Mouse (Mus musculus) heart, embryonic 14.5 days (tissue): ENCODE data around the gene Socs7. TPM values are rescaled to one million over a fixed set of nuclear protein-coding genes. Genes with fewer than 3 reads are reported as not detected.
A peak's percentile ranks its signal among the peaks of the same experiment; 100 is the strongest.

ENCODE experiments used
- ATAC-seq: fragments of 200-750 bp; cut with Nextera tagmentation; 2 replicates; pipeline ENCODE4 v1.8.0; 2017; ENCODE audit warnings: low read depth, moderate TSS enrichment; ENCODE audit not compliant: insufficient number of reproducible peaks, insufficient read depth, low FRiP score
- H3K27ac ChIP-seq, 2 experiments: fragments of 200-500 bp in 1 of 2; fragments of 300-500 bp in 1 of 2; sonication (generic) in 1 of 2; replicated peaks in 1 of 2; 2 replicates each; pipeline ENCODE4 v1.5.1; 2012 to 2014; ENCODE audit warnings: low read depth in 2 of 2, low read length in 2 of 2, control low read depth in 1 of 2, mild to moderate bottlenecking in 1 of 2, mixed read lengths in 1 of 2; ENCODE audit not compliant: control insufficient read depth in 1 of 2, insufficient read depth in 1 of 2
- H3K27me3 ChIP-seq: fragments of 300-500 bp; sonication (generic); 2 replicates; pipeline ENCODE4 v1.6.1; 2014; ENCODE audit warnings: mild to moderate bottlenecking, low read length, control low read depth; ENCODE audit not compliant: control insufficient read depth, insufficient read depth
- H3K36me3 ChIP-seq: fragments of 300-500 bp; sonication (generic); 2 replicates; pipeline ENCODE4 v1.6.1; 2014; ENCODE audit warnings: mild to moderate bottlenecking, control low read depth, low read length, mixed read lengths; ENCODE audit not compliant: control insufficient read depth, insufficient read depth
- H3K4me1 ChIP-seq, 2 experiments: fragments of 200-500 bp in 1 of 2; fragments of 300-500 bp in 1 of 2; sonication (generic) in 1 of 2; 2 replicates each; pipeline ENCODE4 v1.6.1; 2012 to 2014; ENCODE audit warnings: low read length in 2 of 2, control low read depth in 1 of 2, mixed read lengths in 1 of 2; ENCODE audit not compliant: control insufficient read depth in 2 of 2, insufficient read depth in 2 of 2
- H3K4me2 ChIP-seq: fragments of 300-500 bp; sonication (generic); 2 replicates; pipeline ENCODE4 v1.6.1; 2014; ENCODE audit warnings: mild to moderate bottlenecking, low read length
- H3K4me3 ChIP-seq, 2 experiments: fragments of 200-500 bp in 1 of 2; fragments of 300-500 bp in 1 of 2; sonication (generic) in 1 of 2; 2 replicates each; pipeline ENCODE4 v1.5.1; 2012 to 2014; ENCODE audit warnings: low read length in 2 of 2, mild to moderate bottlenecking in 2 of 2, control low read depth in 1 of 2, low read depth in 1 of 2, moderate library complexity in 1 of 2; ENCODE audit not compliant: control insufficient read depth in 1 of 2, insufficient read depth in 1 of 2
- H3K9ac ChIP-seq: fragments of 300-500 bp; sonication (generic); 2 replicates; pipeline ENCODE4 v1.6.1; 2014; ENCODE audit warnings: mild to moderate bottlenecking, low read length
- H3K9me3 ChIP-seq: fragments of 300-500 bp; sonication (generic); 2 replicates; pipeline ENCODE4 v1.6.1; 2016; ENCODE audit warnings: low read length, control low read depth; ENCODE audit not compliant: control insufficient read depth
- WGBS: fragments of 180-500 bp; shearing (Covaris S2); extraction: QIAGEN DNeasy Blood & Tissue Kit; methylation state at CpG from one replicate; pipeline ENCODE4 v1.1.7; 2014; 5-methylcytosine and 5-hydroxymethylcytosine counted together
- polyA plus RNA-seq: library from polyadenylated mRNA; unstranded; fragments of >200 nt; fragmentation: Nextera tagmentation; extraction: Ambion mirVana; gene quantifications from 2 replicates; pipeline ENCODE4 v1.2.1, GENCODE M21; 2014

Socs7 gene
- polyA plus RNA-seq, 1 experiment from 2014 or later: 3.6 TPM

GRCm38 (mm10) chr11:97410958-97411357, 48.6 kb downstream of the Socs7 start:
- no peak for ATAC-seq
- Histone ChIP-seq H3K9ac (no peak overlapping the region), H3K36me3 (no peaks in the 10 kb centered on the region), H3K4me2 (no peak overlapping the region), H3K27ac (0 out of 4 replicates have a peak overlapping the region, but pooled peaks of 1 of the 2 experiments have one; percentile 71), H3K9me3 (no peaks in the 10 kb centered on the region), H3K4me1 (peaks cover 27 to 33% of the 10 kb centered on the region in 2 experiments), H3K27me3 (no peaks in the 10 kb centered on the region), H3K4me3 (no peak overlapping the region)
- WGBS: 72% methylated on average over 4 of the region's 4 CpGs

DNA sequence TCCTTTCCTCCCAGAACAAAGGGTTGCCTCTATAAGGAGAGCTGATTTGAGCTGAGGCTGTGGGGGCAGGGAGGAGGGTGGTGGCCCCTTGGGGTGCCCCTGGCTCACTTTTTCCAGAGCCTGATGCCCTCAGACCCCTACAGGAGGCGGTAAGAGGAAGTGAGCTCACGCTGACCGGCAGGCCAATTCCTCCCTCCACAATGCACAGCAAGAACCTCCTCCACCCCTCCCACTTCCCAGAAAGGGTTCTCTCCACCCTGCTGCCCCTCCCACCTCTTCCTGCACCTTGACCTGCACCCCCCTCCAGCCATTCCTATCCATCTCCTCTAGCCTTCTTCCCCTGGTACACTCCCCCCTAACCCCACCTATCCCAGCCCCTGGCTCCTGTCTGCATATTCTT, 49.8 kb downstream of the Socs7 start:
- Histone ChIP-seq H3K9me3 (no peaks in the 10 kb centered on the region), H3K27me3 (no peaks in the 10 kb centered on the region), H3K27ac (peak overlapping the region; percentile 63 to 71), H3K9ac (no peak overlapping the region), H3K4me2 (no peak overlapping the region), H3K4me3 (no peak overlapping the region), H3K36me3 (no peaks in the 10 kb centered on the region), H3K4me1 (peaks cover 22 to 30% of the 10 kb centered on the region in 2 experiments)
- peak; percentile 38; the same call in 1 of the 2 replicates for ATAC-seq
- WGBS: 25% methylated on average over 3 of the region's 3 CpGs

DNA sequence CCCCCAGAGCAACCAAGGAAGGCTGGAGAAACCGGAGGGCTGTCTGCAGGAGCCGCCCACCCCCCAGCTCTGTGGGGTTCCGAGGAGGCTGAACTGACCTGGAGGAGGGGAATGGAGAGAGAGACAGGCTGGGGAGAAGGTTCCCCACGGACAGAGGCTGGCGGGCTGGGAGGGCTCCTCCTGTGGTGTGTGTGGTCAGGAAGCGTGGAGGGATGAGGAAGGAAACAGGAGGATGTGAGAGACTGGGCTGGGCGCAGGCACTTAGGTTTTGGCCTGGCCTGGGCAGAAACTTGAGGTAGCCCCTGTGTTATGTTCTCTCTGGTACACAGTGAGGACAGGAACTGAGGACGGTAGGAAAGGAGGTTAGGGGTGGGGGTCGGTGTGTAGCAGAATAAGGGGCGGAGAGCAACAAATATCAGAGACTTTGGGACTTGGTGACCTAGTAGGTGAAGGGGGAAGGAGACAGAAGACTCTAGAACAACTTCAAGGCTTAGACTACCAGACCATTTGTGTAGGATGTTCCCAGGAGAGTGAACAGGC, 50.5 kb downstream of the Socs7 start:
- Histone ChIP-seq H3K9me3 (no peaks in the 10 kb centered on the region), H3K36me3 (0 out of 2 replicates have a peak, but pooled peaks cover under 1% of the 10 kb centered on the region), H3K4me2 (peak overlapping the region; percentile 21; the same call in 1 of the 2 replicates), H3K27ac (peak overlapping the region; percentile 63 to 71), H3K4me1 (peaks cover 16 to 22% of the 10 kb centered on the region in 2 experiments), H3K9ac (peak overlapping the region; percentile 30; the same call in 1 of the 2 replicates), H3K27me3 (no peaks in the 10 kb centered on the region), H3K4me3 (no peak overlapping the region)
- 51% methylated on average over 10 of the region's 10 CpGs for WGBS
- no peak for ATAC-seq

- WGBS: 1% methylated on average over 29 of the region's 29 CpGs
- Histone ChIP-seq H3K4me2 (peak within 1 kb of the TSS; percentile 81), H3K9me3 (no peaks in the 10 kb centered on the region), H3K27me3 (no peaks in the 10 kb centered on the region), H3K4me1 (peaks cover 26 to 33% of the 10 kb centered on the region in 2 experiments), H3K27ac (peak within 1 kb of the TSS; percentile 69 to 88), H3K4me3 (peak within 1 kb of the TSS; percentile 82 to 98), H3K9ac (peak within 1 kb of the TSS; percentile 96), H3K36me3 (0 out of 2 replicates have a peak, but pooled peaks cover 3% of the 10 kb centered on the region)
- ATAC-seq: peak; percentile 81
Observed at GRCm38 (mm10) chr11:97415330-97415711, 53.0 kb downstream of the Socs7 start, which contains the start of gene Arhgap23. Gene Arhgap23 (plus strand): TSS chr11:97415533.

GRCm38 (mm10) chr11:97415712-97416636, 53.6 kb downstream of the Socs7 start:
- peak overlapping the region; percentile 96 for H3K9ac ChIP-seq
- H3K27ac ChIP-seq: peak overlapping the region; percentile 69 to 88
- no peaks in the 10 kb centered on the region for H3K9me3 ChIP-seq
- ATAC-seq: peak; percentile 29
- peak overlapping the region; percentile 81 for H3K4me2 ChIP-seq
- peaks cover 26 to 33% of the 10 kb centered on the region in 2 experiments for H3K4me1 ChIP-seq
- no peaks in the 10 kb centered on the region for H3K27me3 ChIP-seq
- 2% methylated on average over 45 of the region's 49 CpGs for WGBS
- H3K4me3 ChIP-seq: peak overlapping the region; percentile 82 to 98
- 0 out of 2 replicates have a peak, but pooled peaks cover 3% of the 10 kb centered on the region for H3K36me3 ChIP-seq

DNA sequence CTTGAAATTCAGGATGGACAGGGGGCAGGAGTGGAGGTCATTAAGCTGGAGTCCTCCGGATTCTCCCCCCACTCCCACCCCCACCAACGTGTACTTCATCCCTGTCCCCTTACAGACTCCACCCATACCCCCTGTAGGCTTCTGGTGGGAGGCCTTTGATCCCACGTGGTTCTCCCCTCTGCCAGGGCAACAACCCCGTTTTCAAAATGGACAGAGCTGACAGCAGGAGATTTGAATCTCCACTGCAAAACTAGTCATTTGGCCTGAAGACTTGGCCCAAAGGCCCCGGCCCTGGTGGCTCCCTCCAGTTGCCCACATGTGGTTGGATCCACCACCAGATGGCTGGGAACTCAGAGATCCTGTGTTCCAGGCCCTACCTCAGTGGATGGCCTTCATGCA, 54.3 kb downstream of the Socs7 start:
- no peaks in the 10 kb centered on the region for H3K27me3 ChIP-seq
- H3K4me3 ChIP-seq: peak overlapping the region; percentile 82 to 98; a peak in 3 of 4 replicates
- 0 out of 2 replicates have a peak, but pooled peaks cover 3% of the 10 kb centered on the region for H3K36me3 ChIP-seq
- H3K9me3 ChIP-seq: no peaks in the 10 kb centered on the region
- peak overlapping the region in 1 of 2 experiments; percentile 88; a peak in 1 of 4 replicates for H3K27ac ChIP-seq
- H3K9ac ChIP-seq: peak overlapping the region; percentile 96
- H3K4me2 ChIP-seq: peak overlapping the region; percentile 81
- ATAC-seq: no peak
- peaks cover 26 to 33% of the 10 kb centered on the region in 2 experiments for H3K4me1 ChIP-seq
- WGBS: 14% methylated on average over 5 of the region's 5 CpGs

DNA sequence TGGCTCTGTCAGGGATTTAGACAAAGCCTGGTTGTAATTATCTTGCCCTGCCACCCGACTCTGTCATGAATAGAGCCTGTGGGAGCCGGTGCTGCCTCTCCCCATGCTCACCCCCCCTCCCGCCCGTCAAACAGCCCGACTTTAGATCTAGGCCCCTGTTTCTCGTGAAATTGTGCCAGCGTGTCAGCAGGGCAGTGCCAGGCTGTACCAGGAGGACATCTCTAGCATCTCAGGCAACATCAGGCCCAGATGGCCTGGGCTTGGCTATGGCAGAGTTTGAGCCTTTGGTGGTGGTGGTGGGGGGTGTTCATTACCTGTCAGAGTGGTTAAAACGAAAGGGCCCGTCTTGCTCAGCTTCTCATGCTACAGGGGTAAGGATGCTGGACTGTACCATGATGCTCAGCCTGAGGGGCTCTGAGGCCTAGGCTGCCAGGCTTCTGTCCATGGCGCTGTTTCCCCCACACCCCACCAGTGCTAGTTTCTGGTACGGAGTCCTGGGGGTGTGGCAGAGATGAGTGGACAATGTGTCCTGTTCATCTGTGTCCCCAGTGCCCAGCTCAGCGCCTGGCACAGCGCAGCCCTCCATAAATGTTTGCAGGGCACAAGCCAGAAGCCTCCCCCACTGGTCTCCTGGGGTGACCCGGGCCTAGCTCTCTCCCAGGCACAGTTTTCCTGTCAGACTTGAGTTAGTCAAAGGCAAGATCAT, 56.6 kb downstream of the Socs7 start:
- no peaks in the 10 kb centered on the region for H3K9me3 ChIP-seq
- no peaks in the 10 kb centered on the region for H3K27me3 ChIP-seq
- H3K4me3 ChIP-seq: no peak overlapping the region
- H3K27ac ChIP-seq: no peak overlapping the region; a peak in 1 of 4 replicates
- H3K36me3 ChIP-seq: 0 out of 2 replicates have a peak, but pooled peaks cover 6% of the 10 kb centered on the region
- peak overlapping the region; percentile 8; the same call in 1 of the 2 replicates for H3K9ac ChIP-seq
- ATAC-seq: no peak
- peaks cover 31 to 50% of the 10 kb centered on the region in 2 experiments for H3K4me1 ChIP-seq
- 84% methylated on average over 14 of the region's 14 CpGs for WGBS
- H3K4me2 ChIP-seq: no peak overlapping the region
